ENCODE assay signal across 8 mouse cellular contexts in the genomic region with DNA sequence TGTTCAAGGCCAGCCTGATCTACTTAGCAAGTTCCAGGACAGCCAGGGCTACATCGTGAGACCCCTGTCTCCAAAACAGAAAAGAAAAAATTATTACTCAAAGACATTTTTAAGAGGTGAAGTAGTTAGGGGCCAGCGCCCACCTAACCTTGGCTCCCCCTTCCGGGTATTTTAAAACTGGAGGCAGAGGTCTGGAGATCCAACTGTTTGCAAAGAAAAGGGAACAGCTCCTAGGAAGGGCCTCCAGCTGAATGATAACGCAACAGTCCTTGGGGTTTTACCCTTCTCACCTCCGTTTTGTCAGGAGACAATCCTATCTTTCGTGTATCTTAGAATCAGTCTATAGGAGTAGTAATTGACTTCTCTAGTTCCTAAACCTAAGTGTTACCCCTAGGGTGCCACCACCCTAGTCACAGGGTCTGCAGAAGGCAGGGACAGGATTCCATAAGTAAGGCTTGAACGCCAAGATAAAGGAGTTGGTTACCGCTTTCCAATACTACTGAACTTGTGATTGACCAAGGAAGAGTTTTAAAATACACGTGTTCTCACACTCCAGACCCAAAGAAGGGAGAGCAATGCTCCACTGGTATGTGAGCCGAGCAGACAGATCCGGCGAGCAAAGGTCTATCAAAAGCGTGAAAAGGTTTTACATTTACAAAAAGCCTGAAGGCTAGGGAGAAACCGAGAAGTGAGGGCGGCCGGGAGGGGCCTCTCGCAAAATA. TPM values are rescaled to one million over a fixed set of nuclear protein-coding genes. Genes with fewer than 3 reads are reported as not detected.
A peak's percentile ranks its signal among the peaks of the same experiment; 100 is the strongest.
DNase-seq lines count a peak whose midpoint lies in the region; ATAC-seq and TF ChIP-seq lines count a peak whose summit lies in the region.

No protein-coding gene starts in this region.

- no peak for TF ChIP-seq CTCF in layer of hippocampus, adult 2 months (conservative IDR thresholded peaks at IDR 0.05)

- WGBS in embryonic facial prominence, embryonic 12.5 days: 4% methylated on average over 17 of the region's 17 CpGs
- WGBS in intestine, embryonic 15.5 days: 2% methylated on average over 17 of the region's 17 CpGs

- H3K27me3 ChIP-seq in embryonic facial prominence, embryonic 12.5 days: no peaks in the 10 kb centered on the region
- H3K27me3 ChIP-seq in intestine, embryonic 15.5 days (replicated peaks): no peaks in the 10 kb centered on the region
- H3K27me3 ChIP-seq in myocyte (ENCODE audit: control insufficient read depth, insufficient read depth, insufficient read length): no peaks in the 10 kb centered on the region

- H3K27ac ChIP-seq in layer of hippocampus, adult 2 months: peak overlapping the region; percentile 96
- H3K27ac ChIP-seq in embryonic facial prominence, embryonic 12.5 days: peak overlapping the region; percentile 87
- H3K27ac ChIP-seq in intestine, embryonic 15.5 days: peak overlapping the region; percentile 76

- H3K79me2 ChIP-seq in myocyte (ENCODE audit: control insufficient read depth, insufficient read depth): peaks cover 87% of the 10 kb centered on the region

- H3K4me3 ChIP-seq in layer of hippocampus, adult 2 months: peak overlapping the region; percentile 93
- H3K4me3 ChIP-seq in embryonic facial prominence, embryonic 12.5 days: peak overlapping the region; percentile 81
- peak overlapping the region; percentile 64 for H3K4me3 ChIP-seq in intestine, embryonic 15.5 days (replicated peaks)
- H3K4me3 ChIP-seq in myocyte: peak overlapping the region; percentile 93

- no peak for DNase-seq in layer of hippocampus, adult 2 months (ENCODE audit: low spot score in 2 of 2)
- no peak for DNase-seq in layer of hippocampus, adult 18-20 months (ENCODE audit: low spot score in 2 of 2)
- no peak for DNase-seq in cerebellum, postnatal 4 days (ENCODE audit: low spot score in 2 of 2)
- no peak for DNase-seq in frontal cortex, postnatal 14 days (ENCODE audit: low spot score in 2 of 2)
- DNase-seq in right cerebral cortex, adult 18-20 months: no peak

- no peak for TF ChIP-seq POLR2A in myocyte (IDR thresholded peaks at IDR 0.05; ENCODE audit: insufficient read length, low read depth)

- peaks cover 22% of the 10 kb centered on the region for H3K36me3 ChIP-seq in embryonic facial prominence, embryonic 12.5 days
- H3K36me3 ChIP-seq in intestine, embryonic 15.5 days: peaks cover 12% of the 10 kb centered on the region; the same call in 1 of the 2 replicates
- H3K36me3 ChIP-seq in myocyte (ENCODE audit: control insufficient read depth, insufficient read depth): peaks cover 5% of the 10 kb centered on the region

- H3K9ac ChIP-seq in embryonic facial prominence, embryonic 12.5 days: peak overlapping the region; percentile 81
- H3K9ac ChIP-seq in intestine, embryonic 15.5 days: peak overlapping the region; percentile 80

- H3K9me3 ChIP-seq in embryonic facial prominence, embryonic 12.5 days: no peaks in the 10 kb centered on the region
- H3K9me3 ChIP-seq in intestine, embryonic 15.5 days: no peaks in the 10 kb centered on the region

- H3K4me2 ChIP-seq in embryonic facial prominence, embryonic 12.5 days (replicated peaks): peak overlapping the region; percentile 88
- H3K4me2 ChIP-seq in intestine, embryonic 15.5 days (replicated peaks): peak overlapping the region; percentile 81
- H3K4me2 ChIP-seq in myocyte (ENCODE audit: low read depth): peak overlapping the region; percentile 93

- no peak for ATAC-seq in embryonic facial prominence, embryonic 12.5 days (ENCODE audit: insufficient number of reproducible peaks, insufficient read depth, low FRiP score, low TSS enrichment)
- ATAC-seq in intestine, embryonic 15.5 days: peak; percentile 11; the same call in 1 of the 2 replicates

- peaks cover 51% of the 10 kb centered on the region for H3K4me1 ChIP-seq in embryonic facial prominence, embryonic 12.5 days
- H3K4me1 ChIP-seq in intestine, embryonic 15.5 days (replicated peaks): peaks cover 46% of the 10 kb centered on the region

- peak overlapping the region; percentile 22 for H3ac ChIP-seq in myocyte (ENCODE audit: control insufficient read depth, insufficient read length)

TF ChIP-seq in myocyte, 11 proteins besides CTCF, POLR2A, EP300 and RAD21:
- TF ChIP-seq CEBPB (IDR thresholded peaks at IDR 0.05; ENCODE audit: insufficient read depth, poor library complexity, severe bottlenecking) (no peak), TCF3 (IDR thresholded peaks at IDR 0.05; ENCODE audit: insufficient read length, low read depth) (no peak), REST (IDR thresholded peaks at IDR 0.05; ENCODE audit: insufficient read depth, insufficient read length) (no peak), E2F4 (IDR thresholded peaks at IDR 0.05; ENCODE audit: insufficient read depth) (no peak), SRF (IDR thresholded peaks at IDR 0.05; ENCODE audit: control insufficient read depth, insufficient read length, low read depth) (no peak), MYOD1 (IDR thresholded peaks at IDR 0.05; ENCODE audit: control insufficient read depth in 1 of 3, insufficient read length in 2 of 3, low read depth in 2 of 3) (no peak), USF1 (IDR thresholded peaks at IDR 0.05; ENCODE audit: low read depth) (no peak), MYOG (IDR thresholded peaks at IDR 0.05; ENCODE audit: control insufficient read depth in 1 of 3, insufficient read depth in 1 of 3, insufficient read length in 2 of 3, low read depth in 2 of 3) (no peak), MAX (IDR thresholded peaks at IDR 0.05; ENCODE audit: low read depth) (no peak)

RNA-seq across cellular contexts. Expression of a gene that starts 0.9 kb away (rescaled TPM):
- 1 to 10 TPM; 6.6 to 8.5 TPM for total RNA-seq in layer of hippocampus, adult 2 months (2021)
- 1 to 10 TPM; 5.7 to 6.0 TPM for total RNA-seq in layer of hippocampus, adult 18-20 months (2021)
- polyA plus RNA-seq in embryonic facial prominence, embryonic 12.5 days (2016; fragmentation: Nextera tagmentation; extraction: Ambion mirVana): 21.6 and 22.1 TPM in 2 replicates
- polyA plus RNA-seq in intestine, embryonic 15.5 days (2015; fragmentation: Nextera tagmentation; extraction: Ambion mirVana): 12.1 and 13.0 TPM in 2 replicates
- polyA plus RNA-seq in myocyte (2012; fragmentation: generic; extraction: Trizol): 5.7 TPM

RNA-seq across cellular contexts. Expression of a gene that starts 1.1 kb away (rescaled TPM):
- 10 to 100 TPM; 32.3 to 34.3 TPM for total RNA-seq in layer of hippocampus, adult 2 months (2021)
- total RNA-seq in layer of hippocampus, adult 18-20 months (2021): 10 to 100 TPM; 32.9 to 34.1 TPM
- polyA plus RNA-seq in embryonic facial prominence, embryonic 12.5 days (2016; fragmentation: Nextera tagmentation; extraction: Ambion mirVana): 7.2 and 8.0 TPM in 2 replicates
- 6.5 and 6.6 TPM in 2 replicates for polyA plus RNA-seq in intestine, embryonic 15.5 days (2015; fragmentation: Nextera tagmentation; extraction: Ambion mirVana)
- 9.2 TPM for polyA plus RNA-seq in myocyte (2012; fragmentation: generic; extraction: Trizol)

RNA-seq across cellular contexts. Expression of a gene that starts 35.2 kb away (rescaled TPM):
- 1 to 10 TPM; 8.6 to 9.6 TPM for total RNA-seq in layer of hippocampus, adult 2 months (2021)
- total RNA-seq in layer of hippocampus, adult 18-20 months (2021): 1 to 10 TPM; 5.1 to 7.2 TPM
- polyA plus RNA-seq in embryonic facial prominence, embryonic 12.5 days (2016; fragmentation: Nextera tagmentation; extraction: Ambion mirVana): 53.6 and 57.3 TPM in 2 replicates
- polyA plus RNA-seq in intestine, embryonic 15.5 days (2015; fragmentation: Nextera tagmentation; extraction: Ambion mirVana): 108 and 115 TPM in 2 replicates
- 6.6 TPM for polyA plus RNA-seq in myocyte (2012; fragmentation: generic; extraction: Trizol)

RNA-seq across cellular contexts. Expression of a gene that starts 48.1 kb away (rescaled TPM):
- total RNA-seq in layer of hippocampus, adult 2 months (2021): 10 to 100 TPM; 21.2 to 25.0 TPM
- 10 to 100 TPM; 22.9 to 26.2 TPM for total RNA-seq in layer of hippocampus, adult 18-20 months (2021)
- polyA plus RNA-seq in embryonic facial prominence, embryonic 12.5 days (2016; fragmentation: Nextera tagmentation; extraction: Ambion mirVana): 19.1 and 19.6 TPM in 2 replicates
- 9.3 and 9.4 TPM in 2 replicates for polyA plus RNA-seq in intestine, embryonic 15.5 days (2015; fragmentation: Nextera tagmentation; extraction: Ambion mirVana)
- polyA plus RNA-seq in myocyte (2012; fragmentation: generic; extraction: Trizol): 49.7 TPM

RNA-seq across cellular contexts. Expression of a gene that starts 49.2 kb away (rescaled TPM):
- 10 to 100 TPM; 59.5 to 68.2 TPM for total RNA-seq in layer of hippocampus, adult 2 months (2021)
- total RNA-seq in layer of hippocampus, adult 18-20 months (2021): 10 to 100 TPM; 63.4 to 63.6 TPM
- 72.9 and 76.2 TPM in 2 replicates for polyA plus RNA-seq in embryonic facial prominence, embryonic 12.5 days (2016; fragmentation: Nextera tagmentation; extraction: Ambion mirVana)
- 74.8 and 86.2 TPM in 2 replicates for polyA plus RNA-seq in intestine, embryonic 15.5 days (2015; fragmentation: Nextera tagmentation; extraction: Ambion mirVana)
- polyA plus RNA-seq in myocyte (2012; fragmentation: generic; extraction: Trizol): 247 TPM
